Mouse (Mus musculus): ENCODE data around the gene Vmn1r172. TPM values are rescaled to one million over a fixed set of nuclear protein-coding genes. Genes with fewer than 3 reads are reported as not detected.
"Not testable (repeated sequence)": the region's sequence is repeated elsewhere in the genome, so short reads cannot be mapped to it uniquely, and the experiment has no call there.

The Vmn1r172 gene
- polyA plus RNA-seq (2012; rRNA removed), result not detected in 2 replicates

DNA sequence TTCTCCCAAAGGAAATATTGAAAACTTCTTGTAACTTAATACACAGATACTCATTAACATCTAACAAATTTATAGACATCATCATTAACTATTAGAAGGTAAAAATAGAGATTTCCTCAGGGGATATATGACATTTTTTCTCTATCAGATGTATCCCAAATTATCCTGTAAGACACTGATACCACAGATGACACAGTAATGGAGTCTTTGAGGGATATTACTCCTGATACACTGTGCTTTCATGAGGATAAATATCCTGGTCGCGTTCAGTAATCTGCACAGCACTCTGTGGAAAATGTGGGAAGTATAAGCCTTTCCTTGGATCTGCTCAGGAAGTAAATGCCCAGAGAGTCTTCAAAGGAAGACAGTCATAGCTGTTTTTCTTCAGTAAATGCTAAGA is at the start of gene Vmn1r172:
TSS of gene Vmn1r172 (plus strand) at position 301 of the 400 bp plus-strand sequence.
- no peaks in the 10 kb centered on the region for H3K27me3 ChIP-seq (ENCODE audit: control insufficient read depth, insufficient read depth, low read length)
- 57% methylated on average over 2 of the region's 2 CpGs for WGBS
- H3K27ac ChIP-seq (ENCODE audit: insufficient read depth, low read depth, low read length), result no peak within 1 kb of the TSS
- no peaks in the 10 kb centered on the region for H3K4me1 ChIP-seq (ENCODE audit: control insufficient read depth, insufficient read depth, insufficient read length, low read length)
- TF ChIP-seq POLR2A (IDR thresholded peaks at IDR 0.05; ENCODE audit: low read depth, low read length) (no peak), CTCF (IDR thresholded peaks at IDR 0.05; ENCODE audit: extremely low read depth, insufficient read length, insufficient replicate concordance, low read depth, low read length) (no peak)
- no peaks in the 10 kb centered on the region for H3K36me3 ChIP-seq (ENCODE audit: control insufficient read depth, insufficient read depth, low read length)
- no peak within 1 kb of the TSS for H3K4me3 ChIP-seq (ENCODE audit: low read depth, low read length)

DNA sequence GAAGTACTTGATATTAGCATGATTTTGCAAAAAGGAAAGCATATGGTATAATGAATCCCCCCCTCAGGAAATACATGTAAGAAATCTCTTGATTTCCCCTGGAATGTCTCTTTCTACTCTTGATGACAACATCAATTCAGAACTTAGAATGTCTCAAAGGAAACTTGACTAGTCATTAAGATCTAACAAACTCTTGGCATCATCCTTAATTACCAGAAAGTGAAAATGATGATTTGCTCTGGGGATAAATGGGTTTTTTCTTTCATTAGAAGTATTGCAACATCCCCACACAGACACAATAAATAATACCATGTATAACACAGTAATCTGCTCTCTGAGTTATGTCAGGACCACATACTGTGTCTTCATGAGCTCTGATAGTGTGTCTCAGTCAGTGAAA is 27.7 kb upstream of the Vmn1r172 start, which contains the start of gene Vmn1r171:
TSS of gene Vmn1r171 (plus strand) at position 301 of the 400 bp plus-strand sequence.
- TF ChIP-seq CTCF (IDR thresholded peaks at IDR 0.05; ENCODE audit: extremely low read depth, insufficient read length, insufficient replicate concordance, low read depth, low read length) (no peak), POLR2A (IDR thresholded peaks at IDR 0.05; ENCODE audit: low read depth, low read length) (no peak)
- Histone ChIP-seq H3K4me1 (ENCODE audit: control insufficient read depth, insufficient read depth, insufficient read length, low read length) (no peaks in the 10 kb centered on the region), H3K27ac (ENCODE audit: insufficient read depth, low read depth, low read length) (no peak within 1 kb of the TSS), H3K4me3 (ENCODE audit: low read depth, low read length) (no peak within 1 kb of the TSS), H3K36me3 (ENCODE audit: control insufficient read depth, insufficient read depth, low read length) (no peaks in the 10 kb centered on the region), H3K27me3 (ENCODE audit: control insufficient read depth, insufficient read depth, low read length) (no peaks in the 10 kb centered on the region)

DNA sequence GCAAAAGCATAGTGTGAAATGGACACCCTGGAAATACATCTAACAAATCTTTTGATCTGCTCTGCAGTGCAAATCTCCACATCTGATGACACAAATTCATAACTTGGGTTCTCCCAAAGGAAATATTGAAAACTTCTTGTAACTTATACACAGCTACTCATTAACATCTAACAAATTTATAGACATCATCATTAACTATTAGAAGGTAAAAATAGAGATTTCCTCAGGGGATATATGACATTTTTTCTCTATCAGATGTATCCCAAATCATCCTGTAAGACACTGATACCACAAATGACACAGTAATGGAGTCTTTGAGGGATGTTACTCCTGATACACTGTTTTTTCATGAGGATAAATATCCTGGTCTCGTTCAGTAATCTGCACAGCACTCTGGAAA is 42.3 kb downstream of the Vmn1r172 start, which contains the start of gene Vmn1r173:
TSS of gene Vmn1r173 (plus strand) at position 301 of the 400 bp plus-strand sequence.
- H3K36me3 ChIP-seq (ENCODE audit: control insufficient read depth, insufficient read depth, low read length); H3K4me3 ChIP-seq (ENCODE audit: low read depth, low read length); H3K27ac ChIP-seq (ENCODE audit: insufficient read depth, low read depth, low read length); H3K4me1 ChIP-seq (ENCODE audit: control insufficient read depth, insufficient read depth, insufficient read length, low read length); H3K27me3 ChIP-seq (ENCODE audit: control insufficient read depth, insufficient read depth, low read length): not testable (repeated sequence)
- WGBS, result 44% methylated on average over 1 of the region's 1 CpGs

Other genes starting within 250 kb of the Vmn1r172 start
- gene Vmn1r167, start 151.1 kb upstream of the Vmn1r172 start, polyA plus RNA-seq (2012; rRNA removed), result not detected in 2 replicates
- gene Vmn1r168, start 118.6 kb upstream of the Vmn1r172 start, polyA plus RNA-seq (2012; rRNA removed), result not detected in 2 replicates
- gene Vmn1r169, start 82.8 kb upstream of the Vmn1r172 start, polyA plus RNA-seq (2012; rRNA removed), result not detected in 2 replicates
- not detected in 2 replicates for gene Vmn1r170, start 52.1 kb upstream of the Vmn1r172 start, polyA plus RNA-seq (2012; rRNA removed)
- gene Vmn1r171, start 27.6 kb upstream of the Vmn1r172 start, polyA plus RNA-seq (2012; rRNA removed), result not detected in 2 replicates
- not detected in 2 replicates for gene Vmn1r173, start 42.4 kb downstream of the Vmn1r172 start, polyA plus RNA-seq (2012; rRNA removed)
- gene Vmn1r174, start 94.0 kb downstream of the Vmn1r172 start, polyA plus RNA-seq (2012; rRNA removed), result not detected in 2 replicates
- gene Vmn1r175, start 152.3 kb downstream of the Vmn1r172 start, polyA plus RNA-seq (2012; rRNA removed), result not detected in 2 replicates
- gene Vmn1r176, start 179.1 kb downstream of the Vmn1r172 start, polyA plus RNA-seq (2012; rRNA removed), result not detected in 2 replicates
- not detected in 2 replicates for gene Vmn1r177, start 208.1 kb downstream of the Vmn1r172 start, polyA plus RNA-seq (2012; rRNA removed)
- gene Vmn1r178, start 233.7 kb downstream of the Vmn1r172 start, polyA plus RNA-seq (2012; rRNA removed), result not detected in 2 replicates

Measured in small intestine, adult 2 months (tissue).